Mouse (Mus musculus) hindbrain, embryonic 15.5 days (tissue): ENCODE measurements around the gene Sgca. TPM values are rescaled to one million over a fixed set of nuclear protein-coding genes. Genes with fewer than 3 reads are reported as not detected.

ENCODE experiments used
- ATAC-seq: fragments of 200-750 bp; cut with Nextera tagmentation; 2 replicates; pipeline ENCODE4 v1.8.0; 2017; ENCODE audit warnings: low read depth, moderate number of reproducible peaks, moderate TSS enrichment; ENCODE audit not compliant: low FRiP score
- H3K27ac ChIP-seq: fragments of 300-500 bp; sonication (generic); replicated peaks from 2 replicates; pipeline ENCODE4 v1.5.1; 2015; ENCODE audit warnings: mild to moderate bottlenecking, inconsistent platforms
- H3K27me3 ChIP-seq: fragments of 300-500 bp; sonication (generic); 2 replicates; pipeline ENCODE4 v1.6.1; 2015; ENCODE audit warnings: control low read depth, inconsistent platforms
- H3K36me3 ChIP-seq: fragments of 300-500 bp; sonication (generic); 2 replicates; pipeline ENCODE4 v1.6.1; 2015; ENCODE audit warnings: control low read depth, inconsistent platforms
- H3K4me1 ChIP-seq: fragments of 300-500 bp; sonication (generic); replicated peaks from 2 replicates; pipeline ENCODE4 v1.6.1; 2015; ENCODE audit warnings: control low read depth, inconsistent platforms
- H3K4me2 ChIP-seq: fragments of 300-500 bp; sonication (generic); 2 replicates; pipeline ENCODE4 v1.6.1; 2015; ENCODE audit warnings: moderate library complexity, mild to moderate bottlenecking, inconsistent platforms
- H3K4me3 ChIP-seq: fragments of 300-500 bp; sonication (generic); 2 replicates; pipeline ENCODE4 v1.5.1; 2015; ENCODE audit warnings: mild to moderate bottlenecking, inconsistent platforms
- H3K9ac ChIP-seq: fragments of 300-500 bp; sonication (generic); 2 replicates; pipeline ENCODE4 v1.6.1; 2015; ENCODE audit warnings: inconsistent platforms
- H3K9me3 ChIP-seq: fragments of 300-500 bp; sonication (generic); 2 replicates; pipeline ENCODE4 v1.6.1; 2016; ENCODE audit warnings: control low read depth, inconsistent platforms
- WGBS: fragments of 180-500 bp; shearing (Covaris S2); methylation state at CpG from one replicate; pipeline ENCODE4 v1.1.7; 2015; 5-methylcytosine and 5-hydroxymethylcytosine counted together
- polyA plus RNA-seq: library from polyadenylated mRNA; unstranded; fragments of >200 nt; fragmentation: Nextera tagmentation; extraction: Ambion mirVana; gene quantifications from 2 replicates; pipeline ENCODE4 v1.2.1, GENCODE M21; 2015

The Sgca gene
- polyA plus RNA-seq, 1 experiment from 2014 or later: 0.19 TPM

GRCm38 (mm10) chr11:94990749-94991577 lies 14.8 kb upstream of the Sgca start, which contains the start of gene Ppp1r9b:
TSS of gene Ppp1r9b (plus strand) at chr11:94991035.
- ATAC-seq: peak; percentile 84
- H3K36me3 ChIP-seq: no peaks in the 10 kb centered on the region
- peaks cover 69% of the 10 kb centered on the region for H3K4me1 ChIP-seq
- no peaks in the 10 kb centered on the region for H3K27me3 ChIP-seq
- peak within 1 kb of the TSS; percentile 93 for H3K4me3 ChIP-seq
- H3K9ac ChIP-seq: peak within 1 kb of the TSS; percentile 90
- WGBS: under 1% methylated on average over 55 of the region's 69 CpGs
- no peaks in the 10 kb centered on the region for H3K9me3 ChIP-seq
- H3K27ac ChIP-seq: peak within 1 kb of the TSS; percentile 95
- H3K4me2 ChIP-seq: peak within 1 kb of the TSS; percentile 96

GRCm38 (mm10) chr11:94990102-94990748 lies 14.1 kb upstream of the Sgca start:
- H3K9ac ChIP-seq: peak overlapping the region; percentile 90
- no peaks in the 10 kb centered on the region for H3K36me3 ChIP-seq
- H3K4me2 ChIP-seq: peak overlapping the region; percentile 96
- H3K4me1 ChIP-seq: peaks cover 62% of the 10 kb centered on the region
- H3K27ac ChIP-seq: peak overlapping the region; percentile 95
- H3K9me3 ChIP-seq: no peaks in the 10 kb centered on the region
- ATAC-seq: 0 out of 2 replicates have a peak, but pooled peaks have one; percentile 0
- H3K4me3 ChIP-seq: peak overlapping the region; percentile 93
- 39% methylated on average over 6 of the region's 6 CpGs for WGBS
- no peaks in the 10 kb centered on the region for H3K27me3 ChIP-seq

- Histone ChIP-seq H3K27ac (peak overlapping the region; percentile 95), H3K4me1 (peaks cover 56% of the 10 kb centered on the region), H3K4me2 (peak overlapping the region; percentile 96), H3K27me3 (no peaks in the 10 kb centered on the region), H3K4me3 (peak overlapping the region; percentile 93), H3K36me3 (no peaks in the 10 kb centered on the region), H3K9me3 (no peaks in the 10 kb centered on the region), H3K9ac (peak overlapping the region; percentile 73)
- WGBS: under 1% methylated on average over 12 of the region's 12 CpGs
- ATAC-seq: peak; percentile 75
Observed at GRCm38 (mm10) chr11:94989562-94990017, 13.5 kb upstream of the Sgca start.

- Histone ChIP-seq H3K4me3 (peak overlapping the region; percentile 93), H3K36me3 (no peaks in the 10 kb centered on the region), H3K27ac (peak overlapping the region; percentile 95), H3K9me3 (no peaks in the 10 kb centered on the region), H3K4me2 (peak overlapping the region; percentile 96), H3K27me3 (no peaks in the 10 kb centered on the region), H3K4me1 (peaks cover 49% of the 10 kb centered on the region), H3K9ac (peak overlapping the region; percentile 73)
- WGBS: 23% methylated on average over 10 of the region's 10 CpGs
- no peak for ATAC-seq
Observed at GRCm38 (mm10) chr11:94988780-94989561, 12.8 kb upstream of the Sgca start.

- no peak for ATAC-seq
- no peak overlapping the region for H3K27ac ChIP-seq
- H3K4me1 ChIP-seq: peaks cover 38% of the 10 kb centered on the region
- H3K4me3 ChIP-seq: no peak overlapping the region
- H3K9ac ChIP-seq: no peak overlapping the region
- no peaks in the 10 kb centered on the region for H3K27me3 ChIP-seq
- no peak overlapping the region for H3K4me2 ChIP-seq
- no peaks in the 10 kb centered on the region for H3K9me3 ChIP-seq
- WGBS: 76% methylated on average over 8 of the region's 8 CpGs
- H3K36me3 ChIP-seq: no peaks in the 10 kb centered on the region
Observed at GRCm38 (mm10) chr11:94987851-94988250, 11.7 kb upstream of the Sgca start.

GRCm38 (mm10) chr11:94987341-94987740 lies 11.2 kb upstream of the Sgca start:
- 53% methylated on average over 6 of the region's 6 CpGs for WGBS
- Histone ChIP-seq H3K4me1 (peaks cover 34% of the 10 kb centered on the region), H3K9ac (no peak overlapping the region), H3K4me2 (no peak overlapping the region), H3K27me3 (no peaks in the 10 kb centered on the region), H3K4me3 (no peak overlapping the region), H3K9me3 (no peaks in the 10 kb centered on the region), H3K27ac (no peak overlapping the region), H3K36me3 (no peaks in the 10 kb centered on the region)
- ATAC-seq: no peak

GRCm38 (mm10) chr11:94986435-94986834 lies 10.3 kb upstream of the Sgca start:
- WGBS: 60% methylated on average over 2 of the region's 2 CpGs
- peaks cover 34% of the 10 kb centered on the region for H3K4me1 ChIP-seq
- no peaks in the 10 kb centered on the region for H3K36me3 ChIP-seq

GRCm38 (mm10) chr11:94985822-94986221 lies 9.7 kb upstream of the Sgca start:
- no peak overlapping the region for H3K9ac ChIP-seq
- H3K27me3 ChIP-seq: no peaks in the 10 kb centered on the region
- no peak for ATAC-seq
- H3K4me2 ChIP-seq: no peak overlapping the region
- no peak overlapping the region for H3K4me3 ChIP-seq
- WGBS: 74% methylated on average over 5 of the region's 5 CpGs
- H3K36me3 ChIP-seq: no peaks in the 10 kb centered on the region
- no peaks in the 10 kb centered on the region for H3K9me3 ChIP-seq
- H3K4me1 ChIP-seq: peaks cover 34% of the 10 kb centered on the region
- H3K27ac ChIP-seq: no peak overlapping the region

More at GRCm38 (mm10) chr11:94986435-94986834, 10.3 kb upstream of the Sgca start:
- Histone ChIP-seq H3K27ac (no peak overlapping the region), H3K4me2 (no peak overlapping the region), H3K9ac (no peak overlapping the region), H3K9me3 (no peaks in the 10 kb centered on the region), H3K4me3 (no peak overlapping the region), H3K27me3 (no peaks in the 10 kb centered on the region)
- ATAC-seq: no peak

GRCm38 (mm10) chr11:94985140-94985539 lies 9.0 kb upstream of the Sgca start:
- ATAC-seq: no peak
- H3K9ac ChIP-seq: no peak overlapping the region
- no peak overlapping the region for H3K4me2 ChIP-seq
- no peaks in the 10 kb centered on the region for H3K9me3 ChIP-seq
- WGBS: 54% methylated on average over 1 of the region's 1 CpGs
- H3K27ac ChIP-seq: no peak overlapping the region
- peaks cover 28% of the 10 kb centered on the region for H3K4me1 ChIP-seq
- no peaks in the 10 kb centered on the region for H3K27me3 ChIP-seq
- no peaks in the 10 kb centered on the region for H3K36me3 ChIP-seq
- H3K4me3 ChIP-seq: no peak overlapping the region

GRCm38 (mm10) chr11:94979462-94980179 lies 3.5 kb upstream of the Sgca start:
- H3K4me1 ChIP-seq: peaks cover 20% of the 10 kb centered on the region
- WGBS: 75% methylated on average over 11 of the region's 11 CpGs
- H3K9me3 ChIP-seq: no peaks in the 10 kb centered on the region
- H3K4me2 ChIP-seq: peak overlapping the region; percentile 54
- H3K27me3 ChIP-seq: no peaks in the 10 kb centered on the region
- H3K27ac ChIP-seq: peak overlapping the region; percentile 92
- H3K4me3 ChIP-seq: peak overlapping the region; percentile 26
- no peaks in the 10 kb centered on the region for H3K36me3 ChIP-seq
- H3K9ac ChIP-seq: peak overlapping the region; percentile 12; the same call in 1 of the 2 replicates
- 0 out of 2 replicates have a peak, but pooled peaks have one; percentile 13 for ATAC-seq

- peak; percentile 94 for ATAC-seq
- no peaks in the 10 kb centered on the region for H3K36me3 ChIP-seq
- no peaks in the 10 kb centered on the region for H3K9me3 ChIP-seq
- peak overlapping the region; percentile 92 for H3K27ac ChIP-seq
- H3K27me3 ChIP-seq: no peaks in the 10 kb centered on the region
- H3K9ac ChIP-seq: peak overlapping the region; percentile 49
- peak overlapping the region; percentile 54 for H3K4me2 ChIP-seq
- peak overlapping the region; percentile 26 for H3K4me3 ChIP-seq
- peaks cover 20% of the 10 kb centered on the region for H3K4me1 ChIP-seq
- WGBS: 0% methylated on average over 20 of the region's 20 CpGs
Observed at GRCm38 (mm10) chr11:94978947-94979346, 2.8 kb upstream of the Sgca start.
